Comparison of ENCODE assay signal across 20 mouse cellular contexts in the genomic region with DNA sequence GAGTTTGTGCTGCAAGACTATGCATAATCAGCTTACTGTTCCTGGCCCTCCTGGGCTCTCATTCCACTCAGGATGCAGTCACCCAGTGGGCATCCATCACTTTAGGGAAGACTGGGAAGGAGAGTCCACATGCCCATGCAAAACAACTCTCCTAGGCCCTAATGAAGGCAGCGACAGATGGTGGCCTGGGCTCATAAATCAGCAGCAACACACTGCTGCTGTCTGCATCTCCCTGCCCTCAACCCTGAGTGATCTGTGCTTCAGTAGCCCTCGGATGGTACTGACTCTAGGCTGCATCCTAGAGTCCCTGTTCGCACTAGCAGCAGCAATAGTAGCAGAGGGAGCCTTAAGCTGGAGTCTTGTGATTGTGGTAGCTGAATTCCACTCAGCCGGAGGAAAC.
DNase-seq lines count a peak whose midpoint lies in the region; ATAC-seq and TF ChIP-seq lines count a peak whose summit lies in the region.
"Had no signal": no experiment of that assay in that cellular context is flagged by ENCODE, and none has a peak within 500 bp of the region (broad histone marks: within the 10 kb centered on the region; RNA-seq: fewer than 3 reads in every experiment).

No protein-coding gene starts in this region.

- peaks cover 20% of the 10 kb centered on the region for H3K4me1 ChIP-seq in kidney, embryonic 15.5 days
- peaks cover 6% of the 10 kb centered on the region; the same call in 1 of the 2 replicates for H3K4me1 ChIP-seq in kidney, embryonic 16.5 days (ENCODE audit: insufficient read depth, low read length)
- peaks cover 48% of the 10 kb centered on the region for H3K4me1 ChIP-seq in cerebellum, adult 2 months (ENCODE audit: control insufficient read depth, insufficient read depth, low read length)
- H3K4me1 ChIP-seq: heart, embryonic 13.5 days had no signal

- TF ChIP-seq POLR2A in cerebellum, adult 2 months (IDR thresholded peaks at IDR 0.05; ENCODE audit: borderline replicate concordance, insufficient read depth, low read length) = no peak

- no peaks in the 10 kb centered on the region for H3K27me3 ChIP-seq in kidney, embryonic 15.5 days
- no peaks in the 10 kb centered on the region for H3K27me3 ChIP-seq in kidney, embryonic 16.5 days (ENCODE audit: insufficient read depth, low read length)
- no peaks in the 10 kb centered on the region for H3K27me3 ChIP-seq in cerebellum, adult 2 months (ENCODE audit: control insufficient read depth, insufficient read depth, low read length)

- H3K9ac ChIP-seq in kidney, embryonic 15.5 days = no peak overlapping the region
- no peak overlapping the region for H3K9ac ChIP-seq in kidney, embryonic 16.5 days (replicated peaks; ENCODE audit: low read length)
- H3K9ac ChIP-seq: heart, embryonic 13.5 days; hindbrain, embryonic 13.5 days; neural tube, embryonic 13.5 days had no signal

- 0 out of 2 replicates have a peak, but pooled peaks have one; percentile 38 for ATAC-seq in kidney, embryonic 15.5 days (replicated peaks; ENCODE audit: low FRiP score)
- no peak for ATAC-seq in kidney, embryonic 16.5 days (ENCODE audit: low FRiP score, low TSS enrichment)
- ATAC-seq in frontal cortex, adult (ENCODE audit: low TSS enrichment) = no peak
- ATAC-seq: forebrain, embryonic 16.5 days had no signal

- no peak overlapping the region for H3K4me3 ChIP-seq in kidney, embryonic 15.5 days (replicated peaks)
- no peak overlapping the region for H3K4me3 ChIP-seq in kidney, embryonic 16.5 days (ENCODE audit: low read length)
- no peak overlapping the region for H3K4me3 ChIP-seq in cerebellum, adult 2 months (replicated peaks; ENCODE audit: insufficient read depth, low read depth, low read length)
- H3K4me3 ChIP-seq: forebrain, embryonic 10.5 days; heart, embryonic 13.5 days; hindbrain, embryonic 13.5 days; neural tube, embryonic 13.5 days had no signal

- H3K9me3 ChIP-seq in kidney, embryonic 15.5 days (replicated peaks) = no peaks in the 10 kb centered on the region
- no peaks in the 10 kb centered on the region for H3K9me3 ChIP-seq in kidney, embryonic 16.5 days (ENCODE audit: low read length)
- H3K9me3 ChIP-seq: forebrain, embryonic 10.5 days; heart, embryonic 13.5 days; hindbrain, embryonic 13.5 days; neural tube, embryonic 13.5 days had no signal

- peak; percentile 47 to 64 for DNase-seq in cerebellum, adult 2 months
- DNase-seq in cerebellum, adult 9-11 months = peak; percentile 56
- peak; percentile 68 for DNase-seq in mesoderm, embryonic 11.5 days (ENCODE audit: low read depth, low spot score)
- DNase-seq in urinary bladder, postnatal 4 days (ENCODE audit: low spot score in 2 of 2) = no peak
- DNase-seq: adrenal gland, postnatal 10 days; gastrocnemius, postnatal 25 days; heart, adult 18-20 months; heart, postnatal 14 days; kidney, adult 11 months; kidney, postnatal 14 days; lung, postnatal 4 days; thymus, postnatal 14 days had no signal

- H3K27ac ChIP-seq in kidney, embryonic 15.5 days = no peak overlapping the region
- H3K27ac ChIP-seq in kidney, embryonic 16.5 days (ENCODE audit: low read length) = no peak overlapping the region
- H3K27ac ChIP-seq in cerebellum, adult 2 months (ENCODE audit: insufficient read depth, low read length) = peak overlapping the region; percentile 12
- H3K27ac ChIP-seq: forebrain, embryonic 10.5 days; heart, embryonic 13.5 days; hindbrain, embryonic 13.5 days; neural tube, embryonic 13.5 days had no signal

- no peaks in the 10 kb centered on the region for H3K36me3 ChIP-seq in kidney, embryonic 15.5 days
- no peaks in the 10 kb centered on the region for H3K36me3 ChIP-seq in kidney, embryonic 16.5 days (ENCODE audit: insufficient read depth, low read length)
- H3K36me3 ChIP-seq: forebrain, embryonic 10.5 days; heart, embryonic 13.5 days; hindbrain, embryonic 13.5 days; neural tube, embryonic 13.5 days had no signal

- 31% methylated on average over 4 of the region's 4 CpGs for WGBS in kidney, embryonic 15.5 days
- 29% methylated on average over 4 of the region's 4 CpGs for WGBS in kidney, embryonic 16.5 days
- WGBS in cerebellum, adult 2 months = 44% methylated on average over 4 of the region's 4 CpGs

- TF ChIP-seq CTCF in cerebellum, adult 2 months (IDR thresholded peaks at IDR 0.05; ENCODE audit: borderline replicate concordance, insufficient read depth, low read depth, low read length) = no peak

- H3K4me2 ChIP-seq in kidney, embryonic 15.5 days = no peak overlapping the region
- no peak overlapping the region for H3K4me2 ChIP-seq in kidney, embryonic 16.5 days (replicated peaks; ENCODE audit: low read depth, low read length)
- H3K4me2 ChIP-seq: heart, embryonic 13.5 days; hindbrain, embryonic 13.5 days; neural tube, embryonic 13.5 days had no signal

Comparison
In these comparisons a context has a peak if more than half of its experiments do, and no peak if none do; other contexts are left out.
1. DNase-seq: peak in cerebellum, adult 2 months (2 of 2), cerebellum, adult 9-11 months (single experiment) and mesoderm, embryonic 11.5 days (single experiment); none in urinary bladder, postnatal 4 days (0 of 2).